Mouse (Mus musculus): ENCODE data around the gene Pum1. TPM values are rescaled to one million over a fixed set of nuclear protein-coding genes. Genes with fewer than 3 reads are reported as not detected.

Gene Pum1
- polyA plus RNA-seq, 1 experiment from 2014 or later = 123 TPM

DNA sequence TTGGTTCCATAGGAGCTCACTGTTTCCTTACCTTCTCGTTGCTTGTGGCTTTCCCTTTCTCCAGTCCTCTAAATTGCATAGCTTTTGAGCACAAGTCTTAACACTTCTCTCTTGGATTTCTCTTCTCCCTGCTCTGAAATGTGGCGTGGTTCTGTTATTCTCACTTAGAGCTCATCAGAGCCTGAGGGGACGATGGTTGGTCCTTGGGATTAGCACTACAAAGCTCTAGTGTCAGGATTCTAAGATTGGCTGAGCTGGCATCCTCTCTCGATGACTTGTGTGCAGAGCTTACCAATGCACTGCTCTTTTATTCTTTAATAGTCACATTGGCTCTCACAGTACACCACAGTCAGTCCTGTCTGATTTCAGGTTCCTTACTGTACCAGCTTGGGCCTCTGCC, 80.9 kb downstream of the Pum1 start:
- H3K27me3 ChIP-seq = no peaks in the 10 kb centered on the region
- H3K4me1 ChIP-seq (replicated peaks) = no peaks in the 10 kb centered on the region
- H3K36me3 ChIP-seq = peaks cover 93% of the 10 kb centered on the region
- H3K4me3 ChIP-seq (replicated peaks) = no peak overlapping the region
- H3K9ac ChIP-seq (replicated peaks) = no peak overlapping the region
- H3K4me2 ChIP-seq = no peak overlapping the region
- H3K27ac ChIP-seq = no peak overlapping the region
- no peak for ATAC-seq (ENCODE audit: insufficient number of reproducible peaks, insufficient read depth, low FRiP score, low TSS enrichment, low read depth)
- 83% methylated on average over 4 of the region's 4 CpGs for WGBS
- H3K9me3 ChIP-seq = no peaks in the 10 kb centered on the region

DNA sequence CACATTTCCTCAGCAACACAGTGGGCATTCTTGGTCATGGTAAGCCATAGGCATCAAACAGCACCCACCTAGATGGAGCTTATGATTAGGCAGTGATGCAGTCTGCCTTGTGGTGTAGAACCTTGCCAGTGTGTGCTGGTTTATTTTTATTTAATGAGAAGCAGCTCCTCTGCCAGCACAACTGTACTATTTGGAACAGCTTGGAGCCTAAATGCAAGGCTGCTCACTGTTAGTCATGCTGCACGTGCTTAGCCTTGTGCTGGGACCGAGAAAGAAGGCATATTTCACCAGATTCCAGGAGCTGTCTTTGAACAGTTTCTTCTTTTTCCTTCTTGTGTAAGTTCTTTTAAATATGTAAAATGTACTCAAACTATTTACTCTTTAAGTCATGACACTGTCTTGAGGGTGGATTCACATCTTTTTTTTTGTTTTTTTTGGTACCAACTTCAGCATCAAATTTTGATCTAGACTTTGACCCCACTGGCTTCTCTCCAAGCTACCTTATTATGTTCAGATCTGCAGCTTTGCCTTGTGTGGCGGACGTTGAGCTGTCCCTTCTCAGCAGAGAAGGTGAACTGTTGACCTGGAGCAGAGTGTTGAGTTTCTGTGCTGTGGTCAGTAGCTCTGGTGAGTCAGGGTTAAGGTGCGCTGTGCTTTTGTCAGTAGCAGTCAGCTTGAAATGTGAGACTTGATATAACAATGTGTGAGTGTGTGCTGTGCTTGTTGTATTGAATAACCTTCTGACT, 82.6 kb downstream of the Pum1 start:
- Histone ChIP-seq H3K9me3 (no peaks in the 10 kb centered on the region), H3K27ac (no peak overlapping the region), H3K4me3 (replicated peaks) (no peak overlapping the region), H3K27me3 (no peaks in the 10 kb centered on the region), H3K9ac (replicated peaks) (no peak overlapping the region), H3K4me1 (replicated peaks) (no peaks in the 10 kb centered on the region), H3K4me2 (no peak overlapping the region), H3K36me3 (peaks cover 99% of the 10 kb centered on the region)
- ATAC-seq (ENCODE audit: insufficient number of reproducible peaks, insufficient read depth, low FRiP score, low TSS enrichment, low read depth) = no peak
- WGBS = 88% methylated on average over 5 of the region's 5 CpGs

DNA sequence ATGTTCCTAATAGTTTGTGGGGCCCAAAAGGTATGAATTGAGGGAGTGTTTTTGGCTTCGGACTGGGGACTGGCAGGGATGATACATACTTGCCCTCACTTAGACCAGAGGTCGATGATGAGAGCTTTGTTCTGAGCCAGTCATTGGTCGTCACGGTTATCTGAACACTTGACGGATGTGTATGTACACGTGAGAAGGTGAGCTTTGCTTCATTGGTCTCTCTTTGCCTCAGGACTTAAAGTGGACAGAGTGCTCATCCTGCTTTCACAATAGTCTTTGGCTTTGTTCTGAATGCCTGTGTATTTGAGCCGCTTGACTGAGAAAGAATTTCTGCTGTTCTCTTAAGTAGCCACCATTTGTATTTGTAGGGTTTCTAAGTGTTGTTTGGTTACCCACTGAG, 86.4 kb downstream of the Pum1 start:
- H3K27ac ChIP-seq = no peak overlapping the region
- no peak for ATAC-seq (ENCODE audit: insufficient number of reproducible peaks, insufficient read depth, low FRiP score, low TSS enrichment, low read depth)
- no peak overlapping the region for H3K9ac ChIP-seq (replicated peaks)
- H3K4me3 ChIP-seq (replicated peaks) = no peak overlapping the region
- peaks cover 11% of the 10 kb centered on the region; the same call in 1 of the 2 replicates for H3K4me1 ChIP-seq (replicated peaks)
- peaks cover 99% of the 10 kb centered on the region for H3K36me3 ChIP-seq
- no peak overlapping the region for H3K4me2 ChIP-seq
- H3K9me3 ChIP-seq = no peaks in the 10 kb centered on the region
- WGBS = 88% methylated on average over 7 of the region's 7 CpGs
- H3K27me3 ChIP-seq = no peaks in the 10 kb centered on the region

DNA sequence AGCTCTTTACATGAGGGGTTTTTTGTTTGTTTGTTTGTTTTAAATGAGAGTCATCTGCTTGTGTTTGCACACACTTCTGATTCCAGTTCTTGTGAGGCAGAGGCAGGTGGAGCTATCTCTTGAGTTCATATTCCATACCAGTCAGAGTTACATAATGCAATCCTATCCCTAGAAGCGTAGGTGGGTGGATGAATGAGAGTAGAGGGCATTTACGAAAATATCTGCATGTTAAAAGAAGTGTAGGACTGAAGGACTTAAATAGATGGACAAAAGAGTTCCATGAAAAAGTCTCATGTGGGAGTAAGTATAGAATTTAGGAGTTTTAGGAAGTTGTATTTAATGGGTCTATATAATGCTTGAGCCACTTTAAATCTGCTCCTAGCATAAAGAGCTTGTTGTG, 88.8 kb downstream of the Pum1 start:
- Histone ChIP-seq H3K9me3 (no peaks in the 10 kb centered on the region), H3K27me3 (no peaks in the 10 kb centered on the region), H3K9ac (replicated peaks) (no peak overlapping the region), H3K36me3 (peaks cover 95% of the 10 kb centered on the region), H3K27ac (no peak overlapping the region), H3K4me3 (replicated peaks) (no peak overlapping the region), H3K4me1 (replicated peaks) (peaks cover 13% of the 10 kb centered on the region; the same call in 1 of the 2 replicates), H3K4me2 (no peak overlapping the region)
- no peak for ATAC-seq (ENCODE audit: insufficient number of reproducible peaks, insufficient read depth, low FRiP score, low TSS enrichment, low read depth)
- WGBS = 96% methylated on average over 2 of the region's 2 CpGs

DNA sequence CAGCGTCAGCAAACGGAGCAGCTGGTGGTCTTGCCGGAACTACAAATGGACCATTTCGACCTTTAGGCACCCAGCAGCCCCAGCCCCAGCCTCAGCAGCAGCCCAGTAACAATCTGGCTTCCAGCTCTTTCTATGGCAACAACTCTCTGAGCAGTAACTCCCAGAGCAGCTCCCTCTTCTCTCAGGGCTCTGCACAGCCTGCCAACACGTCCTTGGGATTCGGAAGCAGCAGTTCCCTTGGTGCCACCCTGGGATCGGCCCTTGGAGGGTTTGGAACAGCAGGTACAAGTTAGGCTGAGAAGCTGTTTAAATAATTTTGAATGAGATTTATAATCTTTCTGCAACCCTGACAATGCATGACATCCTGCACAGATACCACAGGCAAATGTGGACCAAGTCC, 89.5 kb downstream of the Pum1 start:
- 73% methylated on average over 7 of the region's 7 CpGs for WGBS
- Histone ChIP-seq H3K4me3 (replicated peaks) (no peak overlapping the region), H3K27me3 (no peaks in the 10 kb centered on the region), H3K4me1 (replicated peaks) (peaks cover 13% of the 10 kb centered on the region; the same call in 1 of the 2 replicates), H3K36me3 (peaks cover 94% of the 10 kb centered on the region), H3K27ac (no peak overlapping the region), H3K4me2 (no peak overlapping the region), H3K9ac (replicated peaks) (no peak overlapping the region), H3K9me3 (no peaks in the 10 kb centered on the region)
- ATAC-seq (ENCODE audit: insufficient number of reproducible peaks, insufficient read depth, low FRiP score, low TSS enrichment, low read depth) = no peak

DNA sequence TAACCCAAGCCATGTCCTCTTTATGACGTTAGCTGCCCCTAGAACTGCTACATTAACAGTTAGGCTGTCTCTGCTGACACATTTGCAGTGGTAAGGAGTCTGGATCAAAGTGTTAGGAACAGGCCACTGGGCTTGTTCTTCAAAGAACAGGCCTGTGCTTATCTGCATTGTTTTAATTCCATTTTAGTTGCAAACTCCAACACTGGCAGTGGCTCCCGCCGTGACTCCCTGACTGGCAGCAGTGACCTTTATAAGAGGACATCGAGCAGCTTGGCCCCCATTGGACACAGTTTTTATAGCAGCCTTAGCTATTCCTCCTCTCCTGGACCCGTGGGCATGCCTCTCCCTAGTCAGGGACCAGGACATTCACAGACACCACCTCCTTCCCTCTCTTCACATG, 90.6 kb downstream of the Pum1 start:
- Histone ChIP-seq H3K4me3 (replicated peaks) (no peak overlapping the region), H3K27me3 (no peaks in the 10 kb centered on the region), H3K9me3 (no peaks in the 10 kb centered on the region), H3K4me2 (no peak overlapping the region), H3K4me1 (replicated peaks) (peaks cover 13% of the 10 kb centered on the region; the same call in 1 of the 2 replicates), H3K36me3 (peaks cover 94% of the 10 kb centered on the region), H3K27ac (no peak overlapping the region), H3K9ac (replicated peaks) (no peak overlapping the region)
- ATAC-seq (ENCODE audit: insufficient number of reproducible peaks, insufficient read depth, low FRiP score, low TSS enrichment, low read depth) = no peak
- 72% methylated on average over 5 of the region's 5 CpGs for WGBS

DNA sequence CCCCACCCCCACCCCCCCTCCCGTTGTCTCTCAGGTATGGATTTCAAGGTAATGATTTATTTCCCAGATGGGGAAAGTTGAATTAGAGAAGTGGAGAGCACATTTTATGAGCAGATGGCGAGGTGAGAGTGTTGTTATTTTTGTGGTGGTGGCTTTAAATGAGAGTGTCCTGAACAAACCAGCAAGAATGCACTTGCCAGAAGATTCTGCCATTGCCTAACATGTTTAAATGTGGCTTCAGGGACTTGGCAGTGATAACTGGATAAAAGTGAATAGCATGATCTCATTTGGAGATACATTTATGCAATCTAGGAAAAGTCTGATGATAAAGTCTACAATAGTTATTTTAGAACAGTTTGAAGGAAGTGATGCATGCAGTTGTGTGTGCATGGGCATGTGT, 91.7 kb downstream of the Pum1 start:
- Histone ChIP-seq H3K9ac (replicated peaks) (no peak overlapping the region), H3K4me1 (replicated peaks) (peaks cover 13% of the 10 kb centered on the region; the same call in 1 of the 2 replicates), H3K4me3 (replicated peaks) (no peak overlapping the region), H3K27ac (no peak overlapping the region), H3K4me2 (no peak overlapping the region), H3K36me3 (peaks cover 94% of the 10 kb centered on the region), H3K27me3 (no peaks in the 10 kb centered on the region), H3K9me3 (no peaks in the 10 kb centered on the region)
- 51% methylated on average over 2 of the region's 2 CpGs for WGBS
- ATAC-seq (ENCODE audit: insufficient number of reproducible peaks, insufficient read depth, low FRiP score, low TSS enrichment, low read depth) = no peak

DNA sequence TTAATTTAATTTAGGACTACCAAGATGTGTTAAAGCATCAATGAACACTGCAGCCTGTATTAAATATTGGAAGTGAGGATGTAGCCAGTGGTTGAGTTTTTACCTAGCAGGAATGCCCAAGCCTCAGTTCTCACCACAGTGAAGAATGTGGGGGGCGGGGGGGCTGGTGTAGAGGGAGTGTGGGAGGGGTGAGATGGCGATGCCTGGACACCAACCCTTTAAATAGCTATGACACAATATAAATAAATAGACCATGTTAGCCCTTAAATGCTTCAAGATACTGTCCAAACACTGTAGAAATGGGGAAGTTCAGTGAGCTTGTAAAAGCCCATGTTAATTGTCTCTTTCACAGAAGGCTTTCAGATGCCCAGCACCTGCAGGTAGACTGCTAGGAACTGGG, 96.8 kb downstream of the Pum1 start:
- ATAC-seq (ENCODE audit: insufficient number of reproducible peaks, insufficient read depth, low FRiP score, low TSS enrichment, low read depth) = no peak
- Histone ChIP-seq H3K4me3 (replicated peaks) (no peak overlapping the region), H3K27me3 (no peaks in the 10 kb centered on the region), H3K4me2 (no peak overlapping the region), H3K27ac (no peak overlapping the region), H3K9me3 (no peaks in the 10 kb centered on the region), H3K9ac (replicated peaks) (no peak overlapping the region), H3K4me1 (replicated peaks) (0 out of 2 replicates have a peak, but pooled peaks cover 2% of the 10 kb centered on the region), H3K36me3 (peaks cover 94% of the 10 kb centered on the region)
- 100% methylated on average over 2 of the region's 2 CpGs for WGBS

DNA sequence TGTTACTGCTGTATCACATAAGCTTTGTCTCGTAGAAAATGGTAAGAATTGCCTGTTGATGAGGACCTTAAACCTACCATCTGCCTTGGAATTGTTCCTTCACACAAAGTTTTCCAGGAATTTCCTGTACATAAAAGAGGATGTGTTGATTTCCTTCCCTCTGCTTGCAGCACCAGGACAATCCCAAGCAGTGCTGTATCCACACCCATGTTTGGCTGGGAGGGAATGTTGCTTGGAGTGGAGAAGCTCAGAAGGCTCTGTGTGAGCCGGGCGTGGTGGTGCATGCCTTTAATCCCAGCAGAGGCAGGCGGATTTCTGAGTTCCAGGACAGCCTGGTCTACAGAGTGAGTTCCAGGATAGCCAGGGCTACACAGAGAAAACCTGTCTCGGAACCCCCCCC, 98.7 kb downstream of the Pum1 start:
- WGBS = 89% methylated on average over 5 of the region's 5 CpGs
- Histone ChIP-seq H3K4me2 (no peak overlapping the region), H3K36me3 (peaks cover 96% of the 10 kb centered on the region), H3K9me3 (no peaks in the 10 kb centered on the region), H3K9ac (replicated peaks) (no peak overlapping the region), H3K4me3 (replicated peaks) (no peak overlapping the region), H3K27me3 (no peaks in the 10 kb centered on the region), H3K27ac (no peak overlapping the region), H3K4me1 (replicated peaks) (no peaks in the 10 kb centered on the region)
- no peak for ATAC-seq (ENCODE audit: insufficient number of reproducible peaks, insufficient read depth, low FRiP score, low TSS enrichment, low read depth)

DNA sequence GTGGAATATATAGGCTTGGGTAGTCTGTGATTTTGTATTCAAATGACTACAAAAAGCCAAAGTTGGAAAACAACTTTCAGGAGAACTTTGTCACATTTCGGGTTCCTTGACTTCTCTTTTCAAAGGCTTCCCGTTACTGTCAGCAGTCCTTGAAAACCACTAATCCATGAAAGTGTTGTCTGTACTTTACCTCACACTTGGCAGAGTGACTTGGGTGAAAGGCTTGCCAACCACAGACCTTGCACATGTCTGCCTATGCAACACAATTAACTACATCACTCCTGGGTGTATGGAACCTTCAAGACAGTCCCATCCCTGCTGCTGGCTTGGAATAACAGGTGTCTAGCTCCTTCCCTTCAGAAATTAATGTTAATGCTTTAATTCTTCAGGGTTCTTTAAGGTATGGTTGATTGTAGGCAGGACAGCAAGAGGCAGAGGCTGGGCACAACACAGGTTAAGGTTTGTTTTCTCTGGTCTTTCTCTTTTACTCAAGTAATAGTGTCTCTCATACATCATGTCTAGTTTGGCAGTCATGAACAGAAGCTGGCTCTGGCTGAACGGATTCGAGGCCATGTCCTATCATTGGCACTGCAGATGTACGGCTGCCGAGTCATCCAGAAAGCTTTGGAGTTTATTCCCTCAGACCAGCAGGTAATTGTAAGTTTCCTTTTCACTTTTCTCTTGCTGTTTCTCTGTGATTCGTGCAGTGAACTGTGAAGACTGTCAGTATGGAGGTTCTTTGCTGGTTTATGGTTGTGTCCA, 102.5 kb downstream of the Pum1 start:
- Histone ChIP-seq H3K9ac (replicated peaks) (no peak overlapping the region), H3K27ac (no peak overlapping the region), H3K9me3 (no peaks in the 10 kb centered on the region), H3K27me3 (no peaks in the 10 kb centered on the region), H3K4me3 (replicated peaks) (no peak overlapping the region), H3K36me3 (peaks cover 97% of the 10 kb centered on the region), H3K4me2 (no peak overlapping the region), H3K4me1 (replicated peaks) (no peaks in the 10 kb centered on the region)
- no peak for ATAC-seq (ENCODE audit: insufficient number of reproducible peaks, insufficient read depth, low FRiP score, low TSS enrichment, low read depth)
- 93% methylated on average over 7 of the region's 7 CpGs for WGBS

DNA sequence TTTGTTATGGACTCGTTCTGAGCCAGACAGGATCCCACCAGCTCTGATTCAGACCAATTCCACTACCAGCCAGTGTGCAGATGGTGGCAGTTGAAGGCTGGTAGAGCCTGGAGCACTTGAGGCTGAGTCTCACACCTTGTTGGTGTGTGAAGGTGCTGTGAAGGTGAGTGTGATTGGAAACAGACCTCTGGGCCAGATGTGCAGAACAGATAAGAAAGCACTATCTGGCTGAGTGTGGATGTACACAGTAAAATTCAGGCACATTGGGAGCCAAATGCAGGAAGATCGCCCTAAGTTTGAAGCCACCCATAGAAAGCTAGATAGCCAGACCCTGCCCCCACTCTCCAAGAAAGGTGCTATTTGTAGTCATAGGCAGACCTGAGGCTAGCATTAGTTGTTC, 103.3 kb downstream of the Pum1 start:
- no peaks in the 10 kb centered on the region for H3K9me3 ChIP-seq
- ATAC-seq (ENCODE audit: insufficient number of reproducible peaks, insufficient read depth, low FRiP score, low TSS enrichment, low read depth) = no peak
- H3K4me2 ChIP-seq = no peak overlapping the region
- WGBS = 98% methylated on average over 2 of the region's 2 CpGs
- no peak overlapping the region for H3K9ac ChIP-seq (replicated peaks)
- no peak overlapping the region for H3K4me3 ChIP-seq (replicated peaks)
- peaks cover 97% of the 10 kb centered on the region for H3K36me3 ChIP-seq
- H3K27me3 ChIP-seq = no peaks in the 10 kb centered on the region
- H3K27ac ChIP-seq = no peak overlapping the region
- no peaks in the 10 kb centered on the region for H3K4me1 ChIP-seq (replicated peaks)

Measured in limb, embryonic 12.5 days (tissue).